Mouse (Mus musculus) 3134 (cell line): ENCODE data around the gene Unc5b.

Experiments
- DNase-seq: peaks from one replicate; pipeline ENCODE4 v3.0.0-alpha.2; 2011; ENCODE audit warnings: low spot score; ENCODE audit not compliant: insufficient read length; ENCODE audit errors: extremely low read depth

The Unc5b gene

DNA sequence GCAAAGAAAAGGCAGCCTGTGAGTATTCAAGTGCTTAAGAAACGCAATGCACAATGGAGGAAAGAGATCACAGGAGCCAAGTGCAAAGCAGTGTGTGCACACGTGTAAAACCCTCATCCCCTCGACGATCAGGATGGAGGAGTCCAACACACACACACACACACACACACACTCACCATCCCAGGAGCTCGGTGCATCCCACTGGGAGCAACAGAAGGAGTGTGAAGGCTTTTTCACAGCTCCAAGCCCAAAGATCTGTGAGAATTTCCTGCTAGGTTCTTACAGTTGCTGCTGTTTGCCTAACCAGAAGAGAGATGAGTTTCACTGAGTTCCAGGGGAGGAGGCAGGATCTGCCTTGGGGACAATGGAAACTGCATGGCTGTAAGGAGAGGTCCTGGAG is 99.6 kb downstream of the Unc5b start:
- DNase-seq = no peak

GRCm38 (mm10) chr10:60727301-60727700 is 104.1 kb downstream of the Unc5b start:
- no peak for DNase-seq

DNA sequence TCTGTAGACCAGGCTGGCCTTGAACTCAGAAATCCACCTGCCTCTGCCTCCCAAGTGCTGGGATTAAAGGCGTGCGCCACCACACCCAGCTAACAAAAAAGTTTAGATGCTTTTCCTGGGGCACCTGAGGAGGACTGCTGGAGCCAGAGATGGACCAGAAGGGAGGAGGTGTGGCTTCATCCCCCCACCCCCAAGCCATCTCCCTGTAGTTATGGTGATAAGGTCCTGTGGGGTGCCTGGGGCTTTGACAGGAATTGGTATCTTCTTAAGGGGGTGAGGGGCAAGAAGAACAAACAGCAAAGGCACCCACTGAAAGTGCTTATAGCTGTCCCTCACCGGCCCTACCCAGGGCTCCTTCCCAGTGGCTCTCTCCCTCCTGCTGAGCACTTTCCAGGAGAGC is 104.5 kb downstream of the Unc5b start:
- DNase-seq = no peak

GRCm38 (mm10) chr10:60724496-60724895 is 106.9 kb downstream of the Unc5b start:
- no peak for DNase-seq

- no peak for DNase-seq
Observed at GRCm38 (mm10) chr10:60723345-60723744, 108.0 kb downstream of the Unc5b start.

DNA sequence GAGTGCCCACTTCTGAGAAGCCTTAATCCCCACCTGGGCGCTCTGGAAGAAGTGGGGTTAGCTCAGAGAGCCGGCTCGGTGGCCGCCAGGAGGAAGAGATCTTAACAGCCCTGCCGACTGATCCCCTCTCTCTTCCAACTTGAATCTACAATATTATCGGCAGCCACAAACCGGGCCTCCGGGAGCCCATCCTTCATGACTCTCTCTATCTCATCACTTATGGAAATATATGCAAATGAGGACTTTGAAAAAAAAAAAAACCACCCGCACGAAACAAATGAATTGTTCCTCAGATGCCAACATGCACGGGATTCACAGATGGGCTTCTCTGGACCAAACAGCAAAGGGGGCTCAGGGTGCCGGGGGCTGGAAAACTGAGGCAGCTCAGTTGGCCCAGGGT is 109.7 kb downstream of the Unc5b start:
- no peak for DNase-seq

DNA sequence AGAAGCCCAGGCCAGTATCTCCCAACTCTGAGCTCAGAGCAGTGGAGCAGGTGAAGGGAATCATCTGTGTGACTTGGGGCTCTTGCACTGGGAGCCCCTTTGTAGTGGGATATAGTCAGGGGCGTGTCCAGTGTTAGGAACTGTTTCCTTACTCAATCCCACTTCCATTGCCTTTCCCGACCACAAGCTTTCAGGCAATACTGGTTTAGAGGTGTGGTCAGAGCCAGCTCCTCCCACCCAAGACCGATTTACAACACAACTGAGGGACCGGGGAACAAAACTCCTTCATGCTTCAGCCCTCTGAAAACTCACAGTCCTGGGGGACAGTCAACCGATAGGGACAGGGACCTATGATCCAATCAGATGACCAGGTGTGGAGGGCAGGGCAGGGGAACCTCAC is 110.9 kb downstream of the Unc5b start:
- no peak for DNase-seq

- no peak for DNase-seq
Observed at GRCm38 (mm10) chr10:60718491-60718890, 112.9 kb downstream of the Unc5b start.

DNA sequence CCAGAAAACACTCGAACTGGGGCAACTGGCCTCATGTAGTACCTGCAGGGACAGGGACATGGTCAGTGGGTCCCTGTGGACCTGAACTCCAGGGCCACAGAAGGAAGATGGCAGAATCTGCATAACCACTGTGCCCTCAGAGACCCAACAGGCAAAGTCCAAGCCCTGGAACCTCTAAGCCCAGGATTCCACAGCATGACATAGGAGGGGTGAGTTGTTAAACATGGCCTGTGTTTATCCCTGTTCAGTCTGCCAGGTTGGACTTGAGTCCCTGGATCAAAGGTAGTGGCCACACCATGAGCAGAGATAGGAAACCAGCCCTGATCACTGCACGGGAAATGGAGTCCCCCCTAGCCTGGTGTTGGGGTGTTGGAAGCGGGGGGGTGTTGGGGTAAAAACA is 114.9 kb downstream of the Unc5b start:
- DNase-seq = no peak
